Mouse (Mus musculus) stomach, embryonic 15.5 days (tissue): ENCODE data around the gene Gm20547. TPM values are rescaled to one million over a fixed set of nuclear protein-coding genes. Genes with fewer than 3 reads are reported as not detected.
A peak's percentile ranks its signal among the peaks of the same experiment; 100 is the strongest.

Experiments used
- ATAC-seq: fragments of 200-750 bp; cut with Nextera tagmentation; 2 replicates; pipeline ENCODE4 v1.8.0; 2017; ENCODE audit warnings: low read depth, moderate number of reproducible peaks, moderate TSS enrichment; ENCODE audit not compliant: insufficient read depth, low FRiP score
- H3K27ac ChIP-seq: fragments of 300-500 bp; sonication (generic); 2 replicates; pipeline ENCODE4 v1.5.1; 2015; ENCODE audit warnings: mild to moderate bottlenecking, inconsistent platforms
- H3K27me3 ChIP-seq: fragments of 300-500 bp; sonication (generic); replicated peaks from 2 replicates; pipeline ENCODE4 v1.6.1; 2015; ENCODE audit warnings: inconsistent platforms
- H3K36me3 ChIP-seq: fragments of 300-500 bp; sonication (generic); 2 replicates; pipeline ENCODE4 v1.6.1; 2015; ENCODE audit warnings: inconsistent platforms
- H3K4me1 ChIP-seq: fragments of 300-500 bp; sonication (generic); 2 replicates; pipeline ENCODE4 v1.6.1; 2015; ENCODE audit warnings: inconsistent platforms
- H3K4me2 ChIP-seq: fragments of 300-500 bp; sonication (generic); 2 replicates; pipeline ENCODE4 v1.6.1; 2015; ENCODE audit warnings: mild to moderate bottlenecking, inconsistent platforms
- H3K4me3 ChIP-seq: fragments of 300-500 bp; sonication (generic); replicated peaks from 2 replicates; pipeline ENCODE4 v1.5.1; 2015; ENCODE audit warnings: inconsistent platforms
- H3K9ac ChIP-seq: fragments of 300-500 bp; sonication (generic); 2 replicates; pipeline ENCODE4 v1.6.1; 2015; ENCODE audit warnings: inconsistent platforms
- H3K9me3 ChIP-seq: fragments of 300-500 bp; sonication (generic); 2 replicates; pipeline ENCODE4 v1.6.1; 2016; ENCODE audit warnings: inconsistent platforms
- WGBS: fragments of 180-500 bp; shearing (Covaris S2); methylation state at CpG from one replicate; pipeline ENCODE4 v1.1.7; 2015; 5-methylcytosine and 5-hydroxymethylcytosine counted together
- polyA plus RNA-seq: library from polyadenylated mRNA; unstranded; fragments of >200 nt; fragmentation: Nextera tagmentation; extraction: Ambion mirVana; gene quantifications from 2 replicates; pipeline ENCODE4 v1.2.1, GENCODE M21; 2015

The Gm20547 gene
- not detected in 2 replicates for polyA plus RNA-seq

DNA sequence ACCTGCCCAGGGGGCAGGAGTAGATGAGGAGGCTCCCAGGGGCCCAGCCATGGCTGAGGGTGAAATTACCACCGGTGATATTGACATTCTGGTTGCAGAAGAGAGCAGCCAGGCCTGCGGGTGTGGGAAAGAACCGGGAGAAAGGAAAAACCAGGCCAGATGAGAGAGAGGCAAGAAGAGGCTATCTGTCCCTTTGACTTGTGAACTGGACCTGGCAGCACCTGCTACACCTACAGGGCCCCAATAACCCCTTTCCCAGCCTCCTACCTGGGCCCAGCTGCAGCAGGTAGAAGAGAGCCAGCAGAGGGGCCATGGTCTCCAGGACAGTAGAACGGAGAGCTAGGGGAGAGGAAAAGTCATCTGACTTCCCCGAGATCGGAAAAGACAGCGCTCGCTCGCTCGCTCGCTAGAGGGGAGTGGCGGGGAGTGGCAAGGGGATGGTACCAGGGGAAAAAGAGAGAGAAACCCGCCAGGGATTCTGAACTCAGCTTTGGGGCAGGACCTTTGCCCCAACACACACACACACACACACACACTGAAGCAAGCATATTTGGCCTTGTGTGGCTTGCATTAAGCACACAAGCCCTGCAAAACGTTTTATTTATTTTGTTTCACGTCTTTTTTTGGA lies at the start of gene Gm20547:
Gm20547 (minus strand) TSS at position 360 of the 628 bp plus-strand sequence.
- Histone ChIP-seq H3K9ac (no peak within 1 kb of the TSS; the same call in 1 of the 2 replicates), H3K9me3 (no peaks in the 10 kb centered on the region), H3K4me1 (0 out of 2 replicates have a peak, but pooled peaks cover 6% of the 10 kb centered on the region), H3K36me3 (no peaks in the 10 kb centered on the region), H3K4me2 (peak within 1 kb of the TSS; percentile 33; the same call in 1 of the 2 replicates), H3K27ac (no peak within 1 kb of the TSS), H3K27me3 (no peaks in the 10 kb centered on the region), H3K4me3 (no peak within 1 kb of the TSS)
- no peak for ATAC-seq
- 13% methylated on average over 15 of the region's 15 CpGs for WGBS

- peak within 1 kb of the TSS; percentile 82 for H3K4me3 ChIP-seq
- H3K9ac ChIP-seq = peak within 1 kb of the TSS; percentile 58
- no peaks in the 10 kb centered on the region for H3K9me3 ChIP-seq
- 0 out of 2 replicates have a peak within 1 kb of the TSS, but pooled peaks have one; percentile 48 for H3K27ac ChIP-seq
- no peaks in the 10 kb centered on the region for H3K36me3 ChIP-seq
- H3K4me1 ChIP-seq = peaks cover 10% of the 10 kb centered on the region
- ATAC-seq = peak; percentile 96
- WGBS = 0% methylated on average over 38 of the region's 38 CpGs
- H3K4me2 ChIP-seq = peak within 1 kb of the TSS; percentile 94
- no peaks in the 10 kb centered on the region for H3K27me3 ChIP-seq
These were observed 49.4 kb upstream of the Gm20547 start, which contains the start of gene Neu1 for GRCm38 (mm10) chr17:34931061-34931734. Gene Neu1, plus strand, starts transcription at chr17:34931253.

DNA sequence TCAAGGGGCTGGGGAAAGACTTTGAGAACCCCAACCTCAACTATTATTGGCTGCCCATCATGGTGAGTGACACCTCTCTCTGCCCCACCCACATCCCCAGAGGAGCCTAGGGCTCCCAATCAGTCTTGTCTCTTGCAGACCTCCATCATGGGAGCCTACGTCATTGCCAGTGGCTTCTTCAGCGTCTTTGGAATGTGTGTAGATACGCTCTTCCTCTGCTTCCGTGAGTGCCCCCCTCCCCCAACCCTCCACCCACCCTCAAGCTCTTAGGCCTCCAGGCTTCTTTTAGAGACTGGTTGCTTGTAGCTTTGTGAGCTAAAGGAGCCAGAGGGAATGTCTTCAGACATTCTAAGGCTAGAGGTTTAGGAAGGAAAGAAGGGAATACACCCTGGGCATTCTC lies 47.0 kb upstream of the Gm20547 start:
- Histone ChIP-seq H3K9ac (no peak overlapping the region), H3K36me3 (no peaks in the 10 kb centered on the region), H3K27me3 (no peaks in the 10 kb centered on the region), H3K9me3 (no peaks in the 10 kb centered on the region), H3K4me1 (peaks cover 10% of the 10 kb centered on the region), H3K4me2 (no peak overlapping the region), H3K27ac (no peak overlapping the region), H3K4me3 (no peak overlapping the region)
- 52% methylated on average over 4 of the region's 4 CpGs for WGBS
- no peak for ATAC-seq

DNA sequence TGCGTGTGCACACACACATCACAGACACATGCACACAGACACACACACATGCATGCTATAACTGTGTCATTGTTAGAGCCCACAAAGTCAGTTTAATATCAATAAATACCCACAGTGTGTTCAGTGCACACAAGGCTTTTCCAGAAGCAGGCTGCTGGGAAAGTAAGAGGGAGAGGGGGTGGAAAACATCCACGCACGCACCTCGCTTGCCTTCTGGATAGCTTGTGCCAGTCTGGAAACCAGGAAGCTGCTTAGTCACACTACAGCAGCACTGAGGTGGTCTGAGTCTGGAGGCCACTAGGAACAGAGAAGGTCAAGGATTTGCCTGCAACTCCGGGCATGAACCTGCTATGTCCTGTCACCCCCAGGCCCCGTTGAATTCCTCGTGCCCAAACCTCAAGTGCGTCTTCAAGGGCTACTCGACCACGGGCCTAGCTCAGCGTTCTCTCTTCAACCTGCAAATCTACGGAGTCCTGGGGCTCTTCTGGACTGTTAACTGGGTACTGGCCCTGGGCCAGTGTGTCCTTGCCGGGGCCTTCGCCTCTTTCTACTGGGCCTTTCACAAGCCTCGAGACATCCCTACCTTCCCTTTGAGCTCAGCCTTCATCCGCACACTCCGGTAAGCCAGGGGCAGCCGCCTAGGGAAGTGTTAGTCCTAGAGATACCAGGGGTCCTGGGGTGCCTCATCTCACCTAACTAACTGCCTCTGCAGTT lies 45.6 kb upstream of the Gm20547 start:
- ATAC-seq = no peak
- Histone ChIP-seq H3K9me3 (no peaks in the 10 kb centered on the region), H3K4me2 (no peak overlapping the region), H3K36me3 (no peaks in the 10 kb centered on the region), H3K4me1 (peaks cover 10% of the 10 kb centered on the region), H3K4me3 (no peak overlapping the region), H3K27me3 (no peaks in the 10 kb centered on the region), H3K27ac (no peak overlapping the region), H3K9ac (no peak overlapping the region)
- WGBS = 83% methylated on average over 18 of the region's 18 CpGs

GRCm38 (mm10) chr17:34924258-34924657 lies 42.4 kb upstream of the Gm20547 start:
- Histone ChIP-seq H3K27ac (no peak overlapping the region), H3K4me2 (no peak overlapping the region), H3K9ac (no peak overlapping the region), H3K4me3 (no peak overlapping the region), H3K9me3 (no peaks in the 10 kb centered on the region), H3K4me1 (no peaks in the 10 kb centered on the region), H3K36me3 (no peaks in the 10 kb centered on the region), H3K27me3 (no peaks in the 10 kb centered on the region)
- WGBS = 66% methylated on average over 5 of the region's 5 CpGs
- no peak for ATAC-seq

- H3K4me1 ChIP-seq = no peaks in the 10 kb centered on the region
- H3K27ac ChIP-seq = no peak overlapping the region
- H3K9me3 ChIP-seq = no peaks in the 10 kb centered on the region
- H3K4me3 ChIP-seq = no peak overlapping the region
- H3K9ac ChIP-seq = no peak overlapping the region
- H3K4me2 ChIP-seq = no peak overlapping the region
- H3K36me3 ChIP-seq = no peaks in the 10 kb centered on the region
- H3K27me3 ChIP-seq = no peaks in the 10 kb centered on the region
- WGBS = 48% methylated on average over 6 of the region's 6 CpGs
- ATAC-seq = no peak
These were observed 41.1 kb upstream of the Gm20547 start for GRCm38 (mm10) chr17:34922939-34923338.

DNA sequence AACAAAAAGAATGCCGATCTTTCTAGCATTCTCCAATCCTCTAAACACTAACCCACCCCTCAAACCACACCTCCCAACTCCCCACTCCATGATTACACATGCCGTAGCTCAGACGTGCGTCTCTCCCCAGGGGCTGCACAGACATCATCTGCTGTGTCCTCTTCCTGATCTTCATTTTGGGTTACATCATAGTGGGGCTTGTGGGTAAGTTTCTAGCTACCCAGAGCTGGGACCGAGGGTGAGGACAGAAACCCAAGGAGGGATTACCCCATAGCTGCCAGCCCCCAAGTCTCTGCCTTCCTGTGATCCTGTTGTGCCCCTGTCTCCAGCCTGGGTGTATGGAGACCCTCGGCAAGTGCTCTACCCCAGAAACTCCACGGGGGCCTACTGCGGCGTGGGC lies 35.3 kb upstream of the Gm20547 start:
- H3K4me2 ChIP-seq = no peak overlapping the region
- H3K27ac ChIP-seq = no peak overlapping the region
- no peak for ATAC-seq
- WGBS = 74% methylated on average over 9 of the region's 9 CpGs
- no peaks in the 10 kb centered on the region for H3K9me3 ChIP-seq
- no peak overlapping the region for H3K9ac ChIP-seq
- H3K4me1 ChIP-seq = no peaks in the 10 kb centered on the region; the same call in 1 of the 2 replicates
- no peaks in the 10 kb centered on the region for H3K27me3 ChIP-seq
- peaks cover 15% of the 10 kb centered on the region for H3K36me3 ChIP-seq
- H3K4me3 ChIP-seq = no peak overlapping the region

GRCm38 (mm10) chr17:34916316-34916715 lies 34.5 kb upstream of the Gm20547 start:
- no peaks in the 10 kb centered on the region; the same call in 1 of the 2 replicates for H3K4me1 ChIP-seq
- WGBS = 83% methylated on average over 5 of the region's 5 CpGs
- no peaks in the 10 kb centered on the region for H3K27me3 ChIP-seq
- ATAC-seq = no peak
- H3K4me3 ChIP-seq = no peak overlapping the region
- H3K36me3 ChIP-seq = peaks cover 23% of the 10 kb centered on the region
- H3K9ac ChIP-seq = no peak overlapping the region
- H3K4me2 ChIP-seq = no peak overlapping the region
- H3K27ac ChIP-seq = no peak overlapping the region
- no peaks in the 10 kb centered on the region for H3K9me3 ChIP-seq

- Histone ChIP-seq H3K4me3 (no peak overlapping the region), H3K9me3 (no peaks in the 10 kb centered on the region), H3K9ac (no peak overlapping the region), H3K4me1 (no peaks in the 10 kb centered on the region; the same call in 1 of the 2 replicates), H3K36me3 (peaks cover 32% of the 10 kb centered on the region), H3K27me3 (no peaks in the 10 kb centered on the region), H3K4me2 (peak overlapping the region; percentile 38), H3K27ac (peak overlapping the region; percentile 54; the same call in 1 of the 2 replicates)
- ATAC-seq = peak; percentile 44; the same call in 1 of the 2 replicates
- 17% methylated on average over 11 of the region's 11 CpGs for WGBS
These were observed 33.6 kb upstream of the Gm20547 start for GRCm38 (mm10) chr17:34915410-34915831.

DNA sequence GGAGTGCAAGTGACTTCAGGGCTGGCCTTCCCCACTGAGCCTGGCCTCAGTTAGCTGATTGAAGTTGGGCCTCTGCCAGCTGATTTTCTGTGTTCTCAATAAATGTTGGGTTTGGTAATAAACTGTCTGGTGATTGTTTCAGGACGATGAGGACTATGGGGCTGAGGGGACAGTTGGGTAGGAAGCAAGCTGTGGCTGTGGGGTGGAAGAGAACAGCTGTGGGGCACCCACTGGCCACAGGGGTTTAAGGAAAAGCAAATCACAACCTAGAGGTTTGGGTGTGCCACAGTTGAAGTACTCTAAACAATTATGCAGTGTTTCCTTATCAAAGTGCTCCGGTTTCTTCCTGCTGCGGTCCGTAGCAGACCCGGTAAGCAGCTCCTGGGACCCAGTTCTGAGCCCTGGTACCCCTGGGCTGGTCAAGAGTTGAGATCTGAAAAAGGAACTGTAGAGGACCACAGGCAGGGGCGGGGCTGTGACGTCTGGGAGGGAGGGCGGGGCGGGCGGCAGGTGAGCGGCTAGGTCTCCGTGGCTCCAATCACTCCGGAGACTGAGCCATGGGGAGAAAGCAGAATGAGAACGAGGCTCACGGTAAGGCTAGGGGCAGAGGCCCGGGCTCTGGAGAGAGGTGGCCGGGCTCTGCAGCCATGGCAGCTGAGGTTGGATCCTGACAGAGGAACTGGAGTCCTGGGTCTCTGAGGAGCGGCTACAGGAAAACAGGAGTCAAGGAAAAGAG lies 32.3 kb upstream of the Gm20547 start, which contains the start of gene Slc44a4:
Slc44a4 (plus strand) TSS at position 537 of the 736 bp plus-strand sequence.
- peaks cover 46% of the 10 kb centered on the region for H3K36me3 ChIP-seq

GRCm38 (mm10) chr17:34911945-34912351 lies 30.1 kb upstream of the Gm20547 start:
- Histone ChIP-seq H3K36me3 (peaks cover 66% of the 10 kb centered on the region), H3K27me3 (no peaks in the 10 kb centered on the region), H3K4me1 (no peaks in the 10 kb centered on the region; the same call in 1 of the 2 replicates), H3K4me3 (no peak overlapping the region), H3K4me2 (no peak overlapping the region), H3K27ac (no peak overlapping the region), H3K9ac (no peak overlapping the region), H3K9me3 (no peaks in the 10 kb centered on the region)
- ATAC-seq = peak; percentile 50
- WGBS = 46% methylated on average over 5 of the region's 5 CpGs

More for the DNA sequence above, 32.3 kb upstream of the Gm20547 start, which contains the start of gene Slc44a4:
- H3K4me2 ChIP-seq = peak within 1 kb of the TSS; percentile 38
- no peaks in the 10 kb centered on the region for H3K9me3 ChIP-seq
- H3K4me3 ChIP-seq = peak within 1 kb of the TSS; percentile 19; the same call in 1 of the 2 replicates
- H3K4me1 ChIP-seq = no peaks in the 10 kb centered on the region; the same call in 1 of the 2 replicates
- peak within 1 kb of the TSS; percentile 54; the same call in 1 of the 2 replicates for H3K27ac ChIP-seq
- no peaks in the 10 kb centered on the region for H3K27me3 ChIP-seq
- 35% methylated on average over 18 of the region's 18 CpGs for WGBS
- no peak within 1 kb of the TSS for H3K9ac ChIP-seq
- ATAC-seq = peak; percentile 17; the same call in 1 of the 2 replicates
